Mouse (Mus musculus): ENCODE measurements around the gene Gm28036. TPM values are rescaled to one million over a fixed set of nuclear protein-coding genes. Genes with fewer than 3 reads are reported as not detected.

The Gm28036 gene
- total RNA-seq, 2 experiments from 2014 or later, result 25.4 to 28.6 TPM

Other genes starting within 250 kb of the Gm28036 start
- 100 to 1,000 TPM; 122 to 139 TPM for gene Uqcc1, start 196.8 kb downstream of the Gm28036 start, total RNA-seq (2021)
- not detected for gene Gm15557, start 186.4 kb downstream of the Gm28036 start, total RNA-seq (2021)
- gene Gdf5, start 181.7 kb downstream of the Gm28036 start, total RNA-seq (2021), result under 1 TPM in 1 of 2 experiments, not detected in 1; 0.38 TPM
- gene Cep250, start 170.6 kb downstream of the Gm28036 start, total RNA-seq (2021), result 10 to 100 TPM in 1 of 2 experiments, 1 to 10 TPM in 1; 9.9 to 10.7 TPM
- 1 to 10 TPM; 1.2 to 2.0 TPM for gene 6430550D23Rik, start 119.1 kb downstream of the Gm28036 start, total RNA-seq (2021)
- 100 to 1,000 TPM; 215 to 227 TPM for gene Ergic3, start 119.0 kb downstream of the Gm28036 start, total RNA-seq (2021)
- gene Fer1l4, start 74.1 kb downstream of the Gm28036 start, total RNA-seq (2021), result not detected
- gene Spag4, start 61.9 kb downstream of the Gm28036 start, total RNA-seq (2021), result 1 to 10 TPM; 4.2 to 9.3 TPM
- 10 to 100 TPM; 36.1 to 37.2 TPM for gene Cpne1, start 15.1 kb downstream of the Gm28036 start, total RNA-seq (2021)
- 10 to 100 TPM; 22.1 to 29.7 TPM for gene Rbm12, start 15.1 kb downstream of the Gm28036 start, total RNA-seq (2021)
- gene Romo1, start 16.9 kb upstream of the Gm28036 start, total RNA-seq (2021), result 100 to 1,000 TPM; 346 to 350 TPM
- gene Nfs1, start 17.1 kb upstream of the Gm28036 start, total RNA-seq (2021), result 10 to 100 TPM; 80.4 to 90.4 TPM
- 100 to 1,000 TPM; 283 to 382 TPM for gene Rbm39, start 53.1 kb upstream of the Gm28036 start, total RNA-seq (2021)
- gene Phf20, start 69.4 kb upstream of the Gm28036 start, total RNA-seq (2021), result 10 to 100 TPM; 32.3 to 42.2 TPM
- 1 to 10 TPM; 2.3 to 3.5 TPM for gene Cnbd2, start 185.2 kb upstream of the Gm28036 start, total RNA-seq (2021)
- gene Scand1, start 185.6 kb upstream of the Gm28036 start, total RNA-seq (2021), result 100 to 1,000 TPM; 102 to 113 TPM

Data from adrenal gland, adult 18-20 months (tissue).